Mouse (Mus musculus): Measurements from ENCODE around the gene Sp9. TPM values are rescaled to one million over a fixed set of nuclear protein-coding genes. Genes with fewer than 3 reads are reported as not detected.

Gene Sp9
- total and polyA plus RNA-seq, 2 experiments from 2014 or later: 9.8 to 18.1 TPM

GRCm38 (mm10) chr2:73274119-73274920 lies 2.6 kb downstream of the Sp9 start:
- 1% methylated on average over 88 of the region's 88 CpGs for WGBS
- Histone ChIP-seq H3K4me2 (ENCODE audit: low read depth) (peak overlapping the region; percentile 46), H3K9me3 (ENCODE audit: low read length) (no peaks in the 10 kb centered on the region), H3K36me3 (ENCODE audit: insufficient read depth) (peaks cover 4% of the 10 kb centered on the region; the same call in 1 of the 2 replicates), H3K4me3 (ENCODE audit: low read depth, low read length) (peak overlapping the region; percentile 42), H3K4me1 (ENCODE audit: insufficient read depth) (0 out of 2 replicates have a peak, but pooled peaks cover 5% of the 10 kb centered on the region), H3K27ac (ENCODE audit: low read depth, low read length) (peak overlapping the region; percentile 82), H3K27me3 (ENCODE audit: insufficient read depth, low read length) (peaks cover 21% of the 10 kb centered on the region), H3K9ac (peak overlapping the region; percentile 61)
- ATAC-seq: no peak
- TF ChIP-seq CTCF (IDR thresholded peaks at IDR 0.05; ENCODE audit: low read depth): no peak
- peak; percentile 61 for DNase-seq

- H3K27me3 ChIP-seq (ENCODE audit: insufficient read depth, low read length): peaks cover 16% of the 10 kb centered on the region
- H3K9ac ChIP-seq: peak overlapping the region; percentile 59
- DNase-seq (no peak), ATAC-seq (no peak)
- no peak for TF ChIP-seq CTCF (IDR thresholded peaks at IDR 0.05; ENCODE audit: low read depth)
- 0 out of 2 replicates have a peak, but pooled peaks cover 5% of the 10 kb centered on the region for H3K4me1 ChIP-seq (ENCODE audit: insufficient read depth)
- peak overlapping the region; percentile 33 for H3K4me3 ChIP-seq (ENCODE audit: low read depth, low read length)
- H3K4me2 ChIP-seq (ENCODE audit: low read depth): peak overlapping the region; percentile 46; the same call in 1 of the 2 replicates
- peaks cover 4% of the 10 kb centered on the region; the same call in 1 of the 2 replicates for H3K36me3 ChIP-seq (ENCODE audit: insufficient read depth)
- WGBS: 13% methylated on average over 8 of the region's 8 CpGs
- H3K27ac ChIP-seq (ENCODE audit: low read depth, low read length): peak overlapping the region; percentile 78; the same call in 1 of the 2 replicates
- no peaks in the 10 kb centered on the region for H3K9me3 ChIP-seq (ENCODE audit: low read length)
Measured at GRCm38 (mm10) chr2:73275261-73276040, 3.7 kb downstream of the Sp9 start.

- peak; percentile 72 for DNase-seq
Measured at GRCm38 (mm10) chr2:73276141-73276571, 4.4 kb downstream of the Sp9 start.

DNA sequence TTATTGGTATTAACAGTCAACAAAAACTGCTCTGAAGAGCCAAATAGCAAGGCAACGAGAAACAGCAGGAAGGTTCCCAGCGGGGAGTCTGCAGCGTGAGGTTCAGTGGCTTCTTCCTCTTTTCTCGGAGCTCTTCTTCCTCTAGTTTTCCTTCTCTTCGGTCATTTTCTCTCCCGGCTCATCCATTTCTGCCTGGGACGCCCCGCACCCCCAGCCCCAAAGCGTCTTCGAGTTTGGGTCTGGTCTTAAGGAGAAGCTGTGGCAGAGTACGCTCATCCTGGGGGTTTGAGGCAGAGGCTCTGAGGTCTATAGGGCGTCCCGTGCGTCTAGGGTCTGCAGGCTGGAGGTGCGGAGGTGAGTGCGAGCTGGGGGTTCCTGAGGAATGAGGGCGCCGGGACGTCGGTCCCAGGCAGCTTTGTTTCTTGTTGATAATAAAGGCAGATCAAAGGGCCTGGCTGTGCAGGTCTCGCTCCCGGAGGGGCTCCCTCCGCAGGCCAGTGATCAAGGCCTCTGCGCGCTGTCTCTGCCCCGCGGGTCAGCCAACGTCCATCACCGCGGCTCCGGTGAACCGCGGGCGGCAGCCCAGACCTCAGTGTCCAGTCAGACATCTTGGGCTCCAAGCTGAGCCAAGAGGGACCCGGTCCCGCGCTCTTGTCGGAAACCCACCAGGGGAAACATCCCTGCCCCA lies 5.4 kb downstream of the Sp9 start:
- Histone ChIP-seq H3K4me2 (ENCODE audit: low read depth) (peak overlapping the region; percentile 46), H3K36me3 (ENCODE audit: insufficient read depth) (peaks cover 4% of the 10 kb centered on the region; the same call in 1 of the 2 replicates), H3K9ac (peak overlapping the region; percentile 59), H3K4me1 (ENCODE audit: insufficient read depth) (0 out of 2 replicates have a peak, but pooled peaks cover 5% of the 10 kb centered on the region), H3K9me3 (ENCODE audit: low read length) (no peaks in the 10 kb centered on the region), H3K27me3 (ENCODE audit: insufficient read depth, low read length) (peaks cover 15% of the 10 kb centered on the region), H3K27ac (ENCODE audit: low read depth, low read length) (peak overlapping the region; percentile 84), H3K4me3 (ENCODE audit: low read depth, low read length) (peak overlapping the region; percentile 33)
- 2% methylated on average over 38 of the region's 38 CpGs for WGBS
- ATAC-seq: no peak
- peak; percentile 66 for DNase-seq
- TF ChIP-seq CTCF (IDR thresholded peaks at IDR 0.05; ENCODE audit: low read depth): no peak

More at GRCm38 (mm10) chr2:73276141-73276571, 4.4 kb downstream of the Sp9 start:
- H3K27ac ChIP-seq (ENCODE audit: low read depth, low read length): peak overlapping the region; percentile 78
- H3K4me3 ChIP-seq (ENCODE audit: low read depth, low read length): peak overlapping the region; percentile 33
- peaks cover 4% of the 10 kb centered on the region; the same call in 1 of the 2 replicates for H3K36me3 ChIP-seq (ENCODE audit: insufficient read depth)
- peak overlapping the region; percentile 46 for H3K4me2 ChIP-seq (ENCODE audit: low read depth)
- no peak for ATAC-seq
- TF ChIP-seq CTCF (IDR thresholded peaks at IDR 0.05; ENCODE audit: low read depth): no peak
- peak overlapping the region; percentile 59 for H3K9ac ChIP-seq
- no peaks in the 10 kb centered on the region for H3K9me3 ChIP-seq (ENCODE audit: low read length)
- H3K4me1 ChIP-seq (ENCODE audit: insufficient read depth): 0 out of 2 replicates have a peak, but pooled peaks cover 5% of the 10 kb centered on the region
- H3K27me3 ChIP-seq (ENCODE audit: insufficient read depth, low read length): peaks cover 18% of the 10 kb centered on the region
- 3% methylated on average over 6 of the region's 6 CpGs for WGBS

- 4% methylated on average over 18 of the region's 18 CpGs for WGBS
- peaks cover 4% of the 10 kb centered on the region; the same call in 1 of the 2 replicates for H3K36me3 ChIP-seq (ENCODE audit: insufficient read depth)
- H3K4me3 ChIP-seq (ENCODE audit: low read depth, low read length): peak overlapping the region; percentile 33
- H3K27ac ChIP-seq (ENCODE audit: low read depth, low read length): peak overlapping the region; percentile 84
- H3K4me1 ChIP-seq (ENCODE audit: insufficient read depth): 0 out of 2 replicates have a peak, but pooled peaks cover 5% of the 10 kb centered on the region
- peak; percentile 57 for DNase-seq
- H3K4me2 ChIP-seq (ENCODE audit: low read depth): peak overlapping the region; percentile 46
- peak overlapping the region; percentile 59 for H3K9ac ChIP-seq
- peaks cover 15% of the 10 kb centered on the region for H3K27me3 ChIP-seq (ENCODE audit: insufficient read depth, low read length)
- no peak for ATAC-seq
- no peak for TF ChIP-seq CTCF (IDR thresholded peaks at IDR 0.05; ENCODE audit: low read depth)
- no peaks in the 10 kb centered on the region for H3K9me3 ChIP-seq (ENCODE audit: low read length)
Measured at GRCm38 (mm10) chr2:73277709-73278075, 6.0 kb downstream of the Sp9 start.
